13 mouse cellular contexts compared by ENCODE assay signal in genomic region chr2:26921784-26922183, GRCm38 (mm10). TPM values are rescaled to one million over a fixed set of nuclear protein-coding genes. Genes with fewer than 3 reads are reported as not detected.
DNase-seq lines count a peak whose midpoint lies in the region; ATAC-seq and TF ChIP-seq lines count a peak whose summit lies in the region.
"Had no signal": no experiment of that assay in that cellular context is flagged by ENCODE, and none has a peak within 500 bp of the region (broad histone marks: within the 10 kb centered on the region; RNA-seq: fewer than 3 reads in every experiment).

No protein-coding gene starts in this region.

- H3K9me3 ChIP-seq in stomach, postnatal 0 days (ENCODE audit: control insufficient read depth, low read length): no peaks in the 10 kb centered on the region
- H3K9me3 ChIP-seq: forebrain, embryonic 10.5 days; neural tube, embryonic 12.5 days had no signal

- no peak overlapping the region for H3K27ac ChIP-seq in stomach, postnatal 0 days (replicated peaks)
- H3K27ac ChIP-seq: forebrain, embryonic 10.5 days; neural tube, embryonic 12.5 days had no signal

- DNase-seq in adrenal gland, adult 2 months: peak; percentile 84
- no peak for DNase-seq in adrenal gland, adult 18-20 months (ENCODE audit: low spot score in 2 of 2)
- peak; percentile 62 for DNase-seq in kidney, adult 11 months
- no peak for DNase-seq in kidney, postnatal 10 days
- peak; percentile 42 for DNase-seq in lung, postnatal 10 days
- DNase-seq in lung, postnatal 25 days (ENCODE audit: low spot score): no peak
- peak; percentile 86 for DNase-seq in stomach, postnatal 0 days (ENCODE audit: low spot score)
- no peak for DNase-seq in left cerebral cortex, postnatal 25 days (ENCODE audit: low spot score in 2 of 2)
- DNase-seq: cerebellum, postnatal 25 days; retina, postnatal 1 day had no signal

- H3K9ac ChIP-seq in stomach, postnatal 0 days (ENCODE audit: low read length): no peak overlapping the region
- H3K9ac ChIP-seq: neural tube, embryonic 12.5 days had no signal

- WGBS in stomach, postnatal 0 days: 37% methylated on average over 9 of the region's 9 CpGs

- peak; percentile 89 for ATAC-seq in stomach, postnatal 0 days (ENCODE audit: low FRiP score, low TSS enrichment)
- ATAC-seq: midbrain, embryonic 16.5 days had no signal

- TF ChIP-seq EP300 in stomach, postnatal 0 days (optimal IDR thresholded peaks at IDR 0.05): no peak

- H3K4me2 ChIP-seq in stomach, postnatal 0 days (replicated peaks; ENCODE audit: low read depth): no peak overlapping the region
- H3K4me2 ChIP-seq: neural tube, embryonic 12.5 days had no signal

- 0 out of 2 replicates have a peak, but pooled peaks cover 8% of the 10 kb centered on the region for H3K4me1 ChIP-seq in stomach, postnatal 0 days (replicated peaks; ENCODE audit: control insufficient read depth, insufficient read depth)

- no peaks in the 10 kb centered on the region for H3K27me3 ChIP-seq in stomach, postnatal 0 days (ENCODE audit: control insufficient read depth, insufficient read depth, low read length)
- H3K27me3 ChIP-seq: neural tube, embryonic 12.5 days had no signal

- H3K4me3 ChIP-seq in stomach, postnatal 0 days (ENCODE audit: low read depth, low read length): no peak overlapping the region
- H3K4me3 ChIP-seq: forebrain, embryonic 10.5 days; neural tube, embryonic 12.5 days had no signal

- TF ChIP-seq CTCF in stomach, postnatal 0 days (IDR thresholded peaks at IDR 0.05; ENCODE audit: low read depth): no peak; the same call in 1 of the 2 replicates

- intact Hi-C loops in left cerebral cortex, postnatal 25 days (cut with DNase I): no loop called here

- peaks cover 46% of the 10 kb centered on the region for H3K36me3 ChIP-seq in stomach, postnatal 0 days (ENCODE audit: control insufficient read depth, insufficient read depth, low read length)

RNA-seq across cellular contexts. Expression of gene Surf1, which starts 5.5 kb away (rescaled TPM):
- total RNA-seq in adrenal gland, adult 2 months (2021): 100 to 1,000 TPM; 108 to 115 TPM
- 67.9 and 77.7 TPM in 2 replicates for polyA plus RNA-seq in adrenal gland, adult 2 months (2012; rRNA removed)
- total RNA-seq in adrenal gland, adult 18-20 months (2021): 100 to 1,000 TPM; 108 to 115 TPM
- polyA plus RNA-seq in stomach, postnatal 0 days (2015; fragmentation: Nextera tagmentation; extraction: Ambion mirVana): 64.7 and 68.2 TPM in 2 replicates
- 10 to 100 TPM; 89.6 to 98.4 TPM for total RNA-seq in left cerebral cortex, postnatal 25 days (2021)

RNA-seq across cellular contexts. Expression of gene Surf2, which starts 5.6 kb away (rescaled TPM):
- 10 to 100 TPM; 38.4 to 47.9 TPM for total RNA-seq in adrenal gland, adult 2 months (2021)
- 22.5 and 28.5 TPM in 2 replicates for polyA plus RNA-seq in adrenal gland, adult 2 months (2012; rRNA removed)
- total RNA-seq in adrenal gland, adult 18-20 months (2021): 10 to 100 TPM; 38.8 to 43.5 TPM
- polyA plus RNA-seq in stomach, postnatal 0 days (2015; fragmentation: Nextera tagmentation; extraction: Ambion mirVana): 26.2 and 26.5 TPM in 2 replicates
- total RNA-seq in left cerebral cortex, postnatal 25 days (2021): 10 to 100 TPM; 33.4 to 37.1 TPM

RNA-seq across cellular contexts. Expression of gene Rpl7a, which starts 11.2 kb away (rescaled TPM):
- 100 to 1,000 TPM; 543 to 545 TPM for total RNA-seq in adrenal gland, adult 2 months (2021)
- 233 and 258 TPM in 2 replicates for polyA plus RNA-seq in adrenal gland, adult 2 months (2012; rRNA removed)
- total RNA-seq in adrenal gland, adult 18-20 months (2021): 100 to 1,000 TPM; 490 to 502 TPM
- polyA plus RNA-seq in stomach, postnatal 0 days (2015; fragmentation: Nextera tagmentation; extraction: Ambion mirVana): 477 and 505 TPM in 2 replicates
- total RNA-seq in left cerebral cortex, postnatal 25 days (2021): 100 to 1,000 TPM; 229 to 238 TPM

RNA-seq across cellular contexts. Expression of gene Med22, which starts 11.3 kb away (rescaled TPM):
- total RNA-seq in adrenal gland, adult 2 months (2021): 10 to 100 TPM; 48.3 to 56.8 TPM
- 45.0 and 45.5 TPM in 2 replicates for polyA plus RNA-seq in adrenal gland, adult 2 months (2012; rRNA removed)
- 10 to 100 TPM; 49.6 to 51.7 TPM for total RNA-seq in adrenal gland, adult 18-20 months (2021)
- polyA plus RNA-seq in stomach, postnatal 0 days (2015; fragmentation: Nextera tagmentation; extraction: Ambion mirVana): 22.5 and 23.9 TPM in 2 replicates
- total RNA-seq in left cerebral cortex, postnatal 25 days (2021): 10 to 100 TPM; 41.9 to 45.0 TPM

RNA-seq across cellular contexts. Expression of gene Surf4, which starts 11.9 kb away (rescaled TPM):
- 100 to 1,000 TPM; 162 to 168 TPM for total RNA-seq in adrenal gland, adult 2 months (2021)
- polyA plus RNA-seq in adrenal gland, adult 2 months (2012; rRNA removed): 424 and 468 TPM in 2 replicates
- total RNA-seq in adrenal gland, adult 18-20 months (2021): 100 to 1,000 TPM; 129 to 195 TPM
- 175 and 183 TPM in 2 replicates for polyA plus RNA-seq in stomach, postnatal 0 days (2015; fragmentation: Nextera tagmentation; extraction: Ambion mirVana)
- 10 to 100 TPM; 51.1 to 56.4 TPM for total RNA-seq in left cerebral cortex, postnatal 25 days (2021)

Comparison
In these comparisons a context has a peak if more than half of its experiments do, and no peak if none do; other contexts are left out.
1. DNase-seq: peak in adrenal gland, adult 2 months (single experiment), kidney, adult 11 months (single experiment), lung, postnatal 10 days (single experiment) and stomach, postnatal 0 days (single experiment); none in adrenal gland, adult 18-20 months (0 of 2), kidney, postnatal 10 days (single experiment), lung, postnatal 25 days (single experiment) and left cerebral cortex, postnatal 25 days (0 of 2).